Mouse (Mus musculus): ENCODE data around the gene Acot11. TPM values are rescaled to one million over a fixed set of nuclear protein-coding genes. Genes with fewer than 3 reads are reported as not detected.

Gene Acot11
- polyA plus RNA-seq, 1 experiment = 6.4 TPM

DNA sequence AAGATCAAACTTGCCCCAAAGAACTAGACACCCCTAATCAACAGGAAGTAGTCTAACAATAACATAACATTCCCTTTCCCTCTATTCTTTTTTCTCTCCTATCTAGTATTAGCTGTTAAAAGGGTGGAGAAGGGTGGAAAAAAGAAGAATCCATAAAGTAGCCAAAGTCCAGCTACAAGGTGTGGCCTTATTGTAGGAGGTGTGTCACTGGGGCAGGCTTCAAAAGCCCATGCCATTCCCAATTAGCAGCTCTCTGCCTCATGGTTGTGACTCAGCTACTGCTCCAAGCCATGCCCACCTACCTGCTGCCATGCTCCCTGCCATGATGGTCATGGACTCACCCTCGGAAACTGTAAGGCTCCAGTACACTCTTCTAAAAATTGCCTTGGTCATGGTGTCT is 32.2 kb downstream of the Acot11 start:
- WGBS = 97% methylated on average over 1 of the region's 1 CpGs
- no peak overlapping the region for H3K27ac ChIP-seq (ENCODE audit: control insufficient read depth, insufficient read depth, low read length)

GRCm38 (mm10) chr4:106769306-106769705 is 35.5 kb downstream of the Acot11 start:
- no peaks in the 10 kb centered on the region for H3K4me1 ChIP-seq (replicated peaks; ENCODE audit: control insufficient read depth, insufficient read depth, low read length)
- no peak overlapping the region for H3K27ac ChIP-seq (ENCODE audit: control insufficient read depth, insufficient read depth, low read length)
- no peaks in the 10 kb centered on the region for H3K36me3 ChIP-seq (ENCODE audit: control insufficient read depth, insufficient read depth, low read length)
- H3K27me3 ChIP-seq (ENCODE audit: control insufficient read depth, insufficient read depth, low read length) = no peaks in the 10 kb centered on the region
- no peak overlapping the region for H3K4me3 ChIP-seq (ENCODE audit: control insufficient read depth, insufficient read depth, low read length)
- TF ChIP-seq CTCF (IDR thresholded peaks at IDR 0.05; ENCODE audit: borderline replicate concordance, control insufficient read depth, extremely low read depth, insufficient read depth, low read length, poor library complexity) = no peak
- TF ChIP-seq POLR2A (IDR thresholded peaks at IDR 0.05; ENCODE audit: control insufficient read depth, extremely low read depth, insufficient read depth, low read length, poor library complexity) = no peak
- DNase-seq = no peak
- 95% methylated on average over 2 of the region's 2 CpGs for WGBS

More for the DNA sequence above, 32.2 kb downstream of the Acot11 start:
- Histone ChIP-seq H3K4me1 (replicated peaks; ENCODE audit: control insufficient read depth, insufficient read depth, low read length) (no peaks in the 10 kb centered on the region), H3K27me3 (ENCODE audit: control insufficient read depth, insufficient read depth, low read length) (no peaks in the 10 kb centered on the region), H3K36me3 (ENCODE audit: control insufficient read depth, insufficient read depth, low read length) (no peaks in the 10 kb centered on the region), H3K4me3 (ENCODE audit: control insufficient read depth, insufficient read depth, low read length) (no peak overlapping the region)
- no peak for TF ChIP-seq POLR2A (IDR thresholded peaks at IDR 0.05; ENCODE audit: control insufficient read depth, extremely low read depth, insufficient read depth, low read length, poor library complexity)
- no peak for TF ChIP-seq CTCF (IDR thresholded peaks at IDR 0.05; ENCODE audit: borderline replicate concordance, control insufficient read depth, extremely low read depth, insufficient read depth, low read length, poor library complexity)
- DNase-seq = no peak

DNA sequence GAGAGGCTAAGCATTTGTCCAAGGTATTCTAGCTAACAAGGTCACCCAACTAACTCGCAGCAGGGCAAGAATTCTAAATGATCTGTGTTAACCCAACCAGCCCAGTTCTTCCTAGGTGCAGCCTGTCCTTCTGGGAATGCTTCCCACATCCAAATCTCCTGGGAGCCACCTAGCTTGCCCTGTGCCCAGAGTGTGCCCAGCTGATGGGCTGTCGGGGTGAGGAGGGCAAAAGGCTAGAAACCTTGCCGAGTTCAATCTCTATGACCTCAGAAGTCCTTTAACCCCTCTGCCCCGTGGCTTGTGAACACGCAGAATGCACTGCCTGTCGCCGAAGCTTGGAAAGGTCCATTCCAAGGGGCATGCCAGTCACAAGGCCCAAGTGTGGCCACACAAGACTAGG is 40.6 kb downstream of the Acot11 start:
- WGBS = 96% methylated on average over 7 of the region's 7 CpGs
- no peak for TF ChIP-seq CTCF (IDR thresholded peaks at IDR 0.05; ENCODE audit: borderline replicate concordance, control insufficient read depth, extremely low read depth, insufficient read depth, low read length, poor library complexity)
- no peak for TF ChIP-seq POLR2A (IDR thresholded peaks at IDR 0.05; ENCODE audit: control insufficient read depth, extremely low read depth, insufficient read depth, low read length, poor library complexity)

DNA sequence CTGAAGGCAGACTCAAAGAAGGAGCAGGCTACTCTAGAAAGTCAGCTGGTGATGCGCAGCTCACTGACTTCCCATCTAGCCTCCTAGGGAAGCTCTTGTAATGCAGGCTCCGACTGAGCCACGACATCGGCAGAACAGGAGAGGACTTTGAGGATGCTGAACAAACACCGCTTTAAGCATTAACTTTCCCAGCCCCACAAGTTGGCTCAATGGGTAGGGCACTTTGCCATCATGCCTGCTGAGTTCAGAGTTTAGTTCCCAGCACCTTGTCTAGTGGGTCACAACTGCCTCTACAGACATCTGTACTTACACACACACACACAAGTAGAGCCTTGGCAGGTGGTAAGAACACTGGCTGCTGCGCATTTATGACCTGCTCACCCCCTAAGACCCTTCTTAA is 53.1 kb downstream of the Acot11 start:
- 96% methylated on average over 6 of the region's 6 CpGs for WGBS
- H3K27ac ChIP-seq (ENCODE audit: control insufficient read depth, insufficient read depth, low read length) = no peak overlapping the region
- DNase-seq = no peak
- H3K4me1 ChIP-seq (replicated peaks; ENCODE audit: control insufficient read depth, insufficient read depth, low read length) = no peaks in the 10 kb centered on the region
- TF ChIP-seq POLR2A (IDR thresholded peaks at IDR 0.05; ENCODE audit: control insufficient read depth, extremely low read depth, insufficient read depth, low read length, poor library complexity) (no peak), CTCF (IDR thresholded peaks at IDR 0.05; ENCODE audit: borderline replicate concordance, control insufficient read depth, extremely low read depth, insufficient read depth, low read length, poor library complexity) (no peak)
- H3K4me3 ChIP-seq (ENCODE audit: control insufficient read depth, insufficient read depth, low read length) = no peak overlapping the region
- H3K27me3 ChIP-seq (ENCODE audit: control insufficient read depth, insufficient read depth, low read length) = no peaks in the 10 kb centered on the region
- no peaks in the 10 kb centered on the region for H3K36me3 ChIP-seq (ENCODE audit: control insufficient read depth, insufficient read depth, low read length)

More for the DNA sequence above, 40.6 kb downstream of the Acot11 start:
- no peaks in the 10 kb centered on the region for H3K36me3 ChIP-seq (ENCODE audit: control insufficient read depth, insufficient read depth, low read length)
- no peaks in the 10 kb centered on the region for H3K27me3 ChIP-seq (ENCODE audit: control insufficient read depth, insufficient read depth, low read length)
- DNase-seq = no peak
- H3K4me1 ChIP-seq (replicated peaks; ENCODE audit: control insufficient read depth, insufficient read depth, low read length) = no peaks in the 10 kb centered on the region
- no peak overlapping the region for H3K4me3 ChIP-seq (ENCODE audit: control insufficient read depth, insufficient read depth, low read length)
- no peak overlapping the region for H3K27ac ChIP-seq (ENCODE audit: control insufficient read depth, insufficient read depth, low read length)

GRCm38 (mm10) chr4:106749699-106750098 is 55.1 kb downstream of the Acot11 start:
- peak; percentile 24 for DNase-seq
- Histone ChIP-seq H3K4me1 (replicated peaks; ENCODE audit: control insufficient read depth, insufficient read depth, low read length) (no peaks in the 10 kb centered on the region), H3K36me3 (ENCODE audit: control insufficient read depth, insufficient read depth, low read length) (no peaks in the 10 kb centered on the region), H3K4me3 (ENCODE audit: control insufficient read depth, insufficient read depth, low read length) (no peak overlapping the region), H3K27me3 (ENCODE audit: control insufficient read depth, insufficient read depth, low read length) (no peaks in the 10 kb centered on the region), H3K27ac (ENCODE audit: control insufficient read depth, insufficient read depth, low read length) (no peak overlapping the region)
- TF ChIP-seq CTCF (IDR thresholded peaks at IDR 0.05; ENCODE audit: borderline replicate concordance, control insufficient read depth, extremely low read depth, insufficient read depth, low read length, poor library complexity) = peak; percentile 53; the same call in 1 of the 2 replicates
- no peak for TF ChIP-seq POLR2A (IDR thresholded peaks at IDR 0.05; ENCODE audit: control insufficient read depth, extremely low read depth, insufficient read depth, low read length, poor library complexity)
- 81% methylated on average over 7 of the region's 7 CpGs for whole genome bisulfite sequencing

DNA sequence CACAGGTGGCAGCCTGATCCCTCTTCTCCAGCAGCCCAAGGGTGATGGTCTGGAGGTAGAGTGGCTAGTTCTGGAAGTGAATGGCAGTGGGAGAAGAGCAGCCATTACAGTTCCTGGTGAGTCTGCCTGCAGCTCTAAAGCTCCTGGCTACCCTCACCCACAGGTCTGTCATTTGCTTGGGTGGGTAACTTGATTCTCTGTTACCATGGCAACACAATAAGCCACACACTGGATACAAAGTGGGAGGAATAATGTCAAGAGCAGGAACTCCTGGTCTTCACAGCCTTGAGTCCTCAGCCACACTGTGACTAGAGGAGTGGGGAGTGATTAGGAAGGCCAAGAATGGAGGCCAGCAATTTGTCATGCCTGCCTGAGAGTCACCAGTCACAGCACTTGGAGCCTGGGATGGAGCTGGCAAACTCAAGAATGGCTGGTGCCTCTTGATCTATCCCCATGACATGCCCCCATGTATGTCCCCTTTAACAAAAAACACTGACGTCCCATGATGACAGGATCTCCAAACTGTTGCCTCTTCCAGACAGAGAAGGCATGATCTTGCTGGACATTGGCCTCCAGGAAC is 57.7 kb downstream of the Acot11 start:
- TF ChIP-seq CTCF (IDR thresholded peaks at IDR 0.05; ENCODE audit: borderline replicate concordance, control insufficient read depth, extremely low read depth, insufficient read depth, low read length, poor library complexity) (no peak), POLR2A (IDR thresholded peaks at IDR 0.05; ENCODE audit: control insufficient read depth, extremely low read depth, insufficient read depth, low read length, poor library complexity) (no peak)
- Histone ChIP-seq H3K4me3 (ENCODE audit: control insufficient read depth, insufficient read depth, low read length) (no peak overlapping the region), H3K27me3 (ENCODE audit: control insufficient read depth, insufficient read depth, low read length) (no peaks in the 10 kb centered on the region), H3K4me1 (replicated peaks; ENCODE audit: control insufficient read depth, insufficient read depth, low read length) (no peaks in the 10 kb centered on the region), H3K36me3 (ENCODE audit: control insufficient read depth, insufficient read depth, low read length) (no peaks in the 10 kb centered on the region), H3K27ac (ENCODE audit: control insufficient read depth, insufficient read depth, low read length) (no peak overlapping the region)
- 100% methylated on average over 1 of the region's 1 CpGs for WGBS
- no peak for DNase-seq

DNA sequence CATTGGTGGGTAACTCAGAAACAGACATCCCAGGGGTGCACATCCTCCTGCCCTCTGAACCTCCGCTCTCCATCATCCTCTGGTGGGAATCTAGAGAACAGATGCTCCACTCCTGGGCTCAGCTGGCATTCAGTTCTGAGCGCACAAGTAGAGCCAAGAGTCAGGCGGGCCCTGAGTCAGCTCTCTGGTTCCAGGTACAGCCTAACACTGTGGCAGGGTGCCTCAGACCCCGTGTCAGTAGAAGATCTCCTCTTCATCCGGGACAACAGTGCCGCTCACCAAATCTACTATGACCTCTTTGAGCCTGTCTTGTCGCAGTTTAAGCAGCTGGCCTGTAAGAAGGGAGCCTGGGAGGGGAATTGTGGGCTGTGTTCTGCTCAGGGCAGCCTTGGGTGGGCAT is 58.9 kb downstream of the Acot11 start:
- WGBS = 93% methylated on average over 7 of the region's 7 CpGs
- Histone ChIP-seq H3K27me3 (ENCODE audit: control insufficient read depth, insufficient read depth, low read length) (no peaks in the 10 kb centered on the region), H3K36me3 (ENCODE audit: control insufficient read depth, insufficient read depth, low read length) (no peaks in the 10 kb centered on the region), H3K4me3 (ENCODE audit: control insufficient read depth, insufficient read depth, low read length) (no peak overlapping the region), H3K4me1 (replicated peaks; ENCODE audit: control insufficient read depth, insufficient read depth, low read length) (no peaks in the 10 kb centered on the region), H3K27ac (ENCODE audit: control insufficient read depth, insufficient read depth, low read length) (no peak overlapping the region)
- DNase-seq = no peak
- TF ChIP-seq CTCF (IDR thresholded peaks at IDR 0.05; ENCODE audit: borderline replicate concordance, control insufficient read depth, extremely low read depth, insufficient read depth, low read length, poor library complexity) (no peak), POLR2A (IDR thresholded peaks at IDR 0.05; ENCODE audit: control insufficient read depth, extremely low read depth, insufficient read depth, low read length, poor library complexity) (no peak)
